Mouse (Mus musculus) liver, adult 2 months (tissue): ENCODE measurements around the gene Ncdn.

Experiments
- CTCF ChIP-seq: fragments of 200-500 bp; IDR thresholded peaks from 2 replicates; pipeline ENCODE4 v1.5.1; 2011; ENCODE audit warnings: low read depth, low read length, control low read depth
- POLR2A ChIP-seq: fragments of 200-500 bp; IDR thresholded peaks from 2 replicates; pipeline ENCODE4 v1.6.1; 2011; ENCODE audit warnings: low read length, control low read depth; ENCODE audit not compliant: insufficient read depth; ENCODE audit errors: extremely low read depth

GRCm38 (mm10) chr4:126770831-126771230 is 17.6 kb upstream of the Ncdn start:
- TF ChIP-seq POLR2A: no peak
- TF ChIP-seq CTCF: no peak
